Mouse (Mus musculus): ENCODE measurements at regions not wholly inside any gene's neighbourhood (a gene's known extent, or its start where the extent isn't known, plus 50 kb on each side); places are given as distances from the start of the nearest gene placed in this dataset.

DNA sequence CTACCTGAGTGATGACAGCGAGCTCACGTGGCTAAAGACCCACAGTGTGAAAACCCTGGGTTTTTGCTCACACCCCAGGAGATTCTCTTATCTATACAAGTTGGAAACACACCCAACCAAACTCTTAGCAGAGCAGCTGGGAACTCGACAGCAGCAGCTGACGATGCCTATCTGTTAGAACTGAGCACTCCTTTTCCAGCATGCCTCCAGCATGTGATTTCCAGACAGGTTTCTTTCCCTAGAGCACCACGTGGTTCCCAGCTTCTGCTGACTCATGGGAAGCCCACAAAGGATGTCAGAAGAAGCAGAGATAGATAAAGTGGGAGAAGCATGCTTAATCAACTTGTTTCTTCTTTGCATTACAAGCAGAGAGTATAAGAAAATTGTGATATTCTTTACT, 194.5 kb downstream of the Gpam start:
- no peak for ATAC-seq (replicated peaks; ENCODE audit: insufficient number of reproducible peaks, insufficient read depth, low FRiP score, low read depth)

DNA sequence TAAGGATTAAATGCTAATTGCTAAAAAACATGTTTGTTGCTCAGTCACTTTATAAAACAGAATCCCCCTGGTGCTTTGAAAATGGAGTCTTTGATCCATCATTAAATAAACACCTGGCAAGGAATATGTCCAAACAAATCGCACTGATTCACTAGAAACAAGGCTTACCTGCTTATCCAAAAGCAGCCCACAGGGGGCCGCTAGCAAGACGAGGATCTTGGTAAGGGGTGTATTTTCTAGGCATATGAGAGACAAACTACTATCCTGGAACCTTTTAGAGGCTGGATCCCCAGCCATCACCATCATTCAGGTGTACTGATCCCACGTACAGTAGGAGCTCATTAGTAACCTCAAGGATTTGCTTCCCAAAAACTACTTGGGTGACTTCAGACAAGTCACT, 201.2 kb downstream of the Gpam start:
- H3K4me3 ChIP-seq = no peak overlapping the region
- H3K4me2 ChIP-seq = no peak overlapping the region
- 63% methylated on average over 4 of the region's 4 CpGs for WGBS

More for the DNA sequence above, 194.5 kb downstream of the Gpam start:
- Histone ChIP-seq H3K36me3 (no peaks in the 10 kb centered on the region), H3K27ac (no peak overlapping the region), H3K4me3 (no peak overlapping the region), H3K4me1 (replicated peaks) (no peaks in the 10 kb centered on the region), H3K9ac (no peak overlapping the region), H3K9me3 (replicated peaks) (no peaks in the 10 kb centered on the region), H3K4me2 (no peak overlapping the region), H3K27me3 (no peaks in the 10 kb centered on the region)
- WGBS = 30% methylated on average over 5 of the region's 5 CpGs

DNA sequence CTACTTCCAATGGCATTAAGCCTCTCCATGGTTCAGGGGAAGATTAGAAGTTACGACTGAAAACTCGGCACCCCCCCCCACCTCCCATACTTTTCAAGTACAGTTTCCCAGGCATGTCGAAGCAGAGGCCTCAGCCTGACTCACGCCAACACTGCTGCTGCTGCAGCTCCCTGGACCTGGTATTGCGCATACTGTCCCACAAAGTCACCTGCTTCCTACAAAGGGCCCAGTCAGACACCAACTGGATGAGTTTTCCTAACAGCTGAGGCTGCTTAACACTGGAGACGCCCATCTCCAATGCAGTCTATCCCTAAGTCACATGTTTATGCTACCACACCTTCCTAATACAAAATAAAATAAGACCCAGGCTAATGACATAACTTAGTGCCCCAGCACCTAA, 207.4 kb downstream of the Gpam start:
- no peaks in the 10 kb centered on the region for H3K27me3 ChIP-seq
- H3K27ac ChIP-seq = no peak overlapping the region
- WGBS = 67% methylated on average over 6 of the region's 6 CpGs
- H3K4me2 ChIP-seq = no peak overlapping the region
- no peak overlapping the region for H3K4me3 ChIP-seq
- no peaks in the 10 kb centered on the region for H3K4me1 ChIP-seq (replicated peaks)
- H3K9ac ChIP-seq = no peak overlapping the region
- ATAC-seq (replicated peaks; ENCODE audit: insufficient number of reproducible peaks, insufficient read depth, low FRiP score, low read depth) = no peak
- H3K36me3 ChIP-seq = no peaks in the 10 kb centered on the region
- no peaks in the 10 kb centered on the region for H3K9me3 ChIP-seq (replicated peaks)

More for the DNA sequence above, 201.2 kb downstream of the Gpam start:
- Histone ChIP-seq H3K9me3 (replicated peaks) (no peaks in the 10 kb centered on the region), H3K9ac (no peak overlapping the region), H3K27ac (no peak overlapping the region), H3K27me3 (no peaks in the 10 kb centered on the region), H3K4me1 (replicated peaks) (no peaks in the 10 kb centered on the region), H3K36me3 (no peaks in the 10 kb centered on the region)
- ATAC-seq (replicated peaks; ENCODE audit: insufficient number of reproducible peaks, insufficient read depth, low FRiP score, low read depth) = no peak

DNA sequence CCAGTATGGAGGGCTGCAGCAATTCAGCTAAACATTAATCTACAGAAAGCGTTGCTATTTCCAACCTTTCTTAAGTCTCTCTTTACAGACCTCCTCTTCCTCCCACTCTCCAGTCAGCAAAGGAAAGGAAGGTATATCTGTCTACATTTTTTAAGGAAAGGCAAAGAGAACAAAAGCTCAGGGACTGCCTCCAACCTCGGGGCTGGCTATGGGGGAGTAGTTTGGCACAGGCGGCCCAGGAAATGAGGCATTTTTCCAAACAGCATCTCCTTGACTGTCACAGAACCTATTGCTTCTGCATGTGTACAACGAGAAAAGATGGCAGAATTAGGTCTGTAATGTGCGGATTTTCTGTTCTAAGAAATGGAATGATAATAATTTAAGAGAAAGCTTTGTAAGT, 233.4 kb downstream of the Gpam start:
- no peak for ATAC-seq (replicated peaks; ENCODE audit: insufficient number of reproducible peaks, insufficient read depth, low FRiP score, low read depth)
- Histone ChIP-seq H3K4me2 (no peak overlapping the region), H3K4me3 (no peak overlapping the region), H3K4me1 (replicated peaks) (no peaks in the 10 kb centered on the region), H3K27me3 (no peaks in the 10 kb centered on the region), H3K9ac (no peak overlapping the region), H3K9me3 (replicated peaks) (no peaks in the 10 kb centered on the region; the same call in 1 of the 2 replicates), H3K27ac (no peak overlapping the region), H3K36me3 (no peaks in the 10 kb centered on the region)
- WGBS = 73% methylated on average over 5 of the region's 5 CpGs

DNA sequence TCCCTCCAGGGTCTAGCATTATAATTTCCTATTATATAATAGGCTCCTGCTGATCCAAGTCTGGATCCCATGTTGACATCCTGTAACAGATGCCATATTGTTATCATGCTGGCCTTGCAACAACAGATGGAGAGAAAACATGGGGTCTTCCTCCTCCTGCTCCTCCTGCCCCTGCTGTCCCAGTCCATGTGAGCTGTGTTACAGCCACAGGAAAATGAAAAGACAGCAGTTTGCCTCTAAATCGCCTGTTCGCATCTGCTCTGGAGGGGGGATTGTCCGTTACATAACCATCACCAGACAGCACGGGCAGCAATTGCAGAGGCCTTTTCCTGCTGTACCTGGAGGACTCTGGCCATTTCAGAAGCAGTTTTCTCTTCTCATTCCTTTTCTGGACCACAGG, 260.0 kb downstream of the Gpam start:
- H3K27ac ChIP-seq = no peak overlapping the region
- WGBS = 86% methylated on average over 4 of the region's 4 CpGs

DNA sequence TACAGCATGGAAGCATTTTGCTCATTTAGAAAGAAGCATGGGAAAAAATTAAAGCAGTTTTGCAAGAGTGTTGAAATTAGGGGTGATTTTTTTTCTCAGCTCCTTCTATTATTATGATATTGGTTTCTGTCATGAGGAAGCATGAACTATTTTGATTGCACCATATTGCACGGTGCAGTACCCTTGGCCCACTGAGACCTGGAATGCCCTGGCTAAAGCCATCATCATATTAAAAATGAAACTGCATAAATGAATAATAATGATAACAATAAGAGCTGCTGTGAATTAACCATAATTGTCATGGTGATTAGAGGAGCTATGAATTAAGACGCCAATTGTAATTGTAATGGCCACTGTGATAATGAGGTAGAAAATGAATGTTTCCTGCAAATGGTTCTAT, 271.8 kb downstream of the Gpam start:
- no peak for ATAC-seq (replicated peaks; ENCODE audit: insufficient number of reproducible peaks, insufficient read depth, low FRiP score, low read depth)
- no peaks in the 10 kb centered on the region for H3K4me1 ChIP-seq (replicated peaks)
- 84% methylated on average over 2 of the region's 2 CpGs for WGBS

More for the DNA sequence above, 260.0 kb downstream of the Gpam start:
- Histone ChIP-seq H3K27me3 (no peaks in the 10 kb centered on the region), H3K36me3 (no peaks in the 10 kb centered on the region), H3K4me3 (no peak overlapping the region), H3K4me1 (replicated peaks) (no peaks in the 10 kb centered on the region), H3K4me2 (no peak overlapping the region), H3K9me3 (replicated peaks) (no peaks in the 10 kb centered on the region), H3K9ac (no peak overlapping the region)
- no peak for ATAC-seq (replicated peaks; ENCODE audit: insufficient number of reproducible peaks, insufficient read depth, low FRiP score, low read depth)

DNA sequence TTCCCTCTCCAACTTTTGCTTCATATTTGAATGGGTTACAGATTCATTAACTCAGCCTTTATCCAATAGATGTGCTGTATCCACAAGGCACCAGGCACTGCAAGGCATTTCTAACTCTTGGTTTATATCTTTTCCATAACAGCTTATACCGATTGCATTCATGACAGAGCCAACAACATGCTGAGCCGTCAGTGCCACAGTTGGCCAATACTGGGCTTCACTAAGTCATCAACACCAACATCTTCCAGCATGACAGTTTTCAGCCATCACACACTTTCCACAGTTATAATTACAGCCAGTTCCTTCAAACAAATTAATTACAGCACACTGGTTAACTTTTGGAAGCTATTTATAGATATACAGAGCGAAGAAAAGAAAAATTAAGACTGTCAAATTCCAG, 288.8 kb downstream of the Gpam start:
- Histone ChIP-seq H3K9me3 (replicated peaks) (no peaks in the 10 kb centered on the region), H3K4me2 (no peak overlapping the region), H3K36me3 (no peaks in the 10 kb centered on the region), H3K27me3 (no peaks in the 10 kb centered on the region), H3K4me3 (no peak overlapping the region), H3K9ac (no peak overlapping the region), H3K27ac (no peak overlapping the region), H3K4me1 (replicated peaks) (no peaks in the 10 kb centered on the region)
- 77% methylated on average over 3 of the region's 3 CpGs for WGBS
- ATAC-seq (replicated peaks; ENCODE audit: insufficient number of reproducible peaks, insufficient read depth, low FRiP score, low read depth) = no peak

More for the DNA sequence above, 271.8 kb downstream of the Gpam start:
- no peaks in the 10 kb centered on the region for H3K27me3 ChIP-seq
- H3K4me2 ChIP-seq = no peak overlapping the region
- H3K36me3 ChIP-seq = no peaks in the 10 kb centered on the region
- H3K9me3 ChIP-seq (replicated peaks) = no peaks in the 10 kb centered on the region
- no peak overlapping the region for H3K27ac ChIP-seq
- no peak overlapping the region for H3K9ac ChIP-seq
- no peak overlapping the region for H3K4me3 ChIP-seq

DNA sequence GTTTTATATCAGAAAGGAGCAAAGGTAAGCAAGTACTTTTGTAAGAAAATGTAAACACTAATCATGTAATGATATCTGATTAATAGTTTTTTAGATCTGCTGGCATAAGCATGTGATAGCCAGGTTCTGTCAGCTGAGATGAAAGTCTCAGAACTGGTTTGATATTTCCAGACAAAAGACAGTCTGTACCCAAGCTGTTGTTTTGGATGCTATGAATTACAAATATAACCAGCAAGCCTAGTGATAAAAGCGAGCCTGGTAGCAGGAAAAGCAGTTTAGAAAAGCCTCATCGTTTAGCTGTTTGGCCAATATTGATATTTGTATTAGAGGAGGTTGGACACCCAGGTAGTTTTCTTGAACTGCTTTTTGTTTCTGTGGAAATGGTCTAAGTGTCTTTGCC, 290.6 kb downstream of the Gpam start:
- Histone ChIP-seq H3K9me3 (replicated peaks) (no peaks in the 10 kb centered on the region), H3K4me1 (replicated peaks) (no peaks in the 10 kb centered on the region), H3K9ac (no peak overlapping the region), H3K36me3 (no peaks in the 10 kb centered on the region), H3K4me2 (no peak overlapping the region), H3K27ac (no peak overlapping the region), H3K27me3 (no peaks in the 10 kb centered on the region), H3K4me3 (no peak overlapping the region)
- ATAC-seq (replicated peaks; ENCODE audit: insufficient number of reproducible peaks, insufficient read depth, low FRiP score, low read depth) = no peak
- WGBS = 86% methylated on average over 2 of the region's 2 CpGs

DNA sequence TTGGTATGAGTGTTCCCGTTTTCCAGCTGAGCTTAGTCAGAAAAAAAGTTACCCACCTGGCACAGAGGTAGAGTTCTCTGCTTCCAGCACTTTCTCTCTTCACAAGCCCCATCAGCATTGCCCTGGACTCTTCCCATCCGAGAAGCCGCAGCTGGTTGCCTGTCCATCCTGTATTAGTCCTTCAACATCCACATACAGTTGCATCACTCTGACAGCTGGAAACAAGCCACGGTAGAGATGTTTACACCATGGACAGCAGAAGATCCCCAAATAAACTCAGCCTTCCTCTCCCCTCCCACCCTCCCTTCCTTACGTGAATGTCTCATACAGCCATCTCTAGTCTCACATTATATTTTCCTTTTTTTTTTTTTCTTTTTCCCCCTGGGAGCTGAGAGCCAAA, 304.9 kb downstream of the Gpam start:
- 76% methylated on average over 5 of the region's 5 CpGs for WGBS
- Histone ChIP-seq H3K4me3 (no peak overlapping the region), H3K9me3 (replicated peaks) (no peaks in the 10 kb centered on the region), H3K4me2 (no peak overlapping the region), H3K9ac (no peak overlapping the region), H3K36me3 (no peaks in the 10 kb centered on the region), H3K27ac (no peak overlapping the region), H3K27me3 (no peaks in the 10 kb centered on the region), H3K4me1 (replicated peaks) (no peaks in the 10 kb centered on the region)
- no peak for ATAC-seq (replicated peaks; ENCODE audit: insufficient number of reproducible peaks, insufficient read depth, low FRiP score, low read depth)

DNA sequence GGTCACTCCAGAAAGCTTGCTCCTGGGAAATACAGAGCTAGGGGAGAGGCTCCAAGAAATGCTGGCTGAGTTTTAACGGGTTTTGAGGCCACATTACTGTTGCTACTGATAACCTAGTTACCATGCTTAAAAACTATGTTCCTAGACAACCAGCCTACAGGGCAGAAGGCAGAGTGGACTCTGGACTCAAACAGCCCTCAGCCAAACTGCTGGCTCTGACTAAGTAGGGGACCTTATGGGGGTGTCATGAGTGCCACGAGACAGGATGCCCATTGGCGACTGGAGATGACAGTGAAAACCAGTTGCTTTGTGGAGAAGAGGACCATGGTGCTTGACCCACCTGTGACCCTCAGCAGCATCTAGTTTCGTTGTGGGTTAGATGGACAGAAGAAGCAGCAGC, 306.5 kb downstream of the Gpam start:
- H3K4me2 ChIP-seq = no peak overlapping the region
- no peaks in the 10 kb centered on the region for H3K27me3 ChIP-seq
- no peak for ATAC-seq (replicated peaks; ENCODE audit: insufficient number of reproducible peaks, insufficient read depth, low FRiP score, low read depth)
- no peak overlapping the region for H3K9ac ChIP-seq
- H3K4me1 ChIP-seq (replicated peaks) = no peaks in the 10 kb centered on the region
- H3K36me3 ChIP-seq = no peaks in the 10 kb centered on the region
- H3K9me3 ChIP-seq (replicated peaks) = no peaks in the 10 kb centered on the region
- 69% methylated on average over 4 of the region's 4 CpGs for WGBS
- H3K4me3 ChIP-seq = no peak overlapping the region
- no peak overlapping the region for H3K27ac ChIP-seq

DNA sequence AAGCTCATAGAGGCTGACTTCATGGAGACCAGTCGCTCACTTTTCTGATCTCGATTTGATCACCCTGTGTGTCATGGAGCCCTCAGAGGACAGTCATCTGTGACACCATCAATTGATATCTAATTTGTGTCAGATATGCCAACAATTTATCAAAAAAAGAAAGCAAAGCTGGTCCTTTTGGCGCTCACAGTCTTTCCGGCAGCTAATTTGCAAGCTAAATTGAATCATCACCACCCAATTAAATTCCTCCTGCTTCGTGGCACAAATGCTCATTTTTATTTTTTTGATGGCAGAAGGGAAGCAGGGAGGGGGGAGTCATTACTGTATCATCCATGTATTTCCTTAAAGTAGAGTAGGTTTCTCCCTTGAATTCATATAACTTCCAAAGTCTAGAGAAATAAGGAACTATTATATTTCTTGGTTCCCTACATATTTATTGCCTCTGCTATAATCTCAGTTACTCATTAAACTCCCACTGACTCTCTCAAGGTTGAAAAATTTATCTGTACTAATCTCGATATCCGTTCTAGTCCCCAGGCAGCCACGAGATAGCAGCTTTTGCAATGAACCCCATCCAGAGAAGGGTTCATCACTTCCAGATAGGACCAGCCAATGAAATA, 325.8 kb downstream of the Gpam start:
- Histone ChIP-seq H3K27ac (no peak overlapping the region), H3K9me3 (replicated peaks) (no peaks in the 10 kb centered on the region), H3K4me3 (no peak overlapping the region), H3K36me3 (no peaks in the 10 kb centered on the region), H3K9ac (no peak overlapping the region), H3K27me3 (no peaks in the 10 kb centered on the region), H3K4me2 (no peak overlapping the region), H3K4me1 (replicated peaks) (no peaks in the 10 kb centered on the region)
- no peak for ATAC-seq (replicated peaks; ENCODE audit: insufficient number of reproducible peaks, insufficient read depth, low FRiP score, low read depth)
- WGBS = 73% methylated on average over 8 of the region's 8 CpGs

DNA sequence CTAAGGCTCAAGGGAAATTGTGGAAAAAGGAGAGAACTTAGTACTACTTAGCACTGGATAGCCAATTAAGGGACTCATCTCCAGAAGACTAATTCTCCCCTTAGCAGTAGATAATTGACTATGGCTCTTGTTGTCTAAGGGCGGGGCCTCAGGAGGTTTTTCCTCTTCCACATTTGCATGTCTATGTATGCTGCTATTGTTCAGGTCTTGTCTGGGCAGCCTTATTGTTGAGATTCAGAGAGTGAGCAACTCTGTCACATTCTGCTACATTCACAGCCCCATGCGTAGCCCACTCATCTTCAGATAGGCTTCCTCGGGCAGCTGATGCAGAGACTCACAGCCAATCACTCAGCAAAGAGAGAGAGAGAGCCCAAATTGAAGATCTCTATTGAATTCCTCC, 339.9 kb downstream of the Gpam start:
- no peak for ATAC-seq (replicated peaks; ENCODE audit: insufficient number of reproducible peaks, insufficient read depth, low FRiP score, low read depth)
- H3K4me3 ChIP-seq = no peak overlapping the region
- H3K9ac ChIP-seq = no peak overlapping the region

More for the DNA sequence above, 339.9 kb downstream of the Gpam start:
- Histone ChIP-seq H3K27ac (no peak overlapping the region), H3K9me3 (replicated peaks) (no peaks in the 10 kb centered on the region), H3K36me3 (no peaks in the 10 kb centered on the region), H3K4me1 (replicated peaks) (no peaks in the 10 kb centered on the region), H3K27me3 (no peaks in the 10 kb centered on the region), H3K4me2 (no peak overlapping the region)
- 91% methylated on average over 3 of the region's 3 CpGs for WGBS

Measured in heart, embryonic 15.5 days (tissue).